Mouse (Mus musculus) adrenal gland, adult 2 months (tissue): Measurements from ENCODE around the gene Sppl2c. TPM values are rescaled to one million over a fixed set of nuclear protein-coding genes. Genes with fewer than 3 reads are reported as not detected.

Experiments
- polyA plus RNA-seq: library from polyadenylated mRNA; depleted of rRNA; stranded (reverse); fragments of >200 nt; gene quantifications from 2 replicates; pipeline ENCODE4 v1.2.3, GENCODE M21; 2012; rRNA removed
- total RNA-seq, 2 experiments: library from RNA; stranded (reverse); gene quantifications; 2 replicates each; pipeline ENCODE4 v1.2.3; 2021

Gene Sppl2c
- total and polyA plus RNA-seq, 3 experiments, result not detected

Other genes with a start within 250 kb of the Sppl2c start
- 100 to 1,000 TPM; 101 to 180 TPM for gene Nsf, start 232.3 kb upstream of the Sppl2c start, total RNA-seq
- gene Nsf, start 232.3 kb upstream of the Sppl2c start, polyA plus RNA-seq, result 46.7 and 86.7 TPM in 2 replicates
- gene Arf2, start 219.6 kb upstream of the Sppl2c start, total RNA-seq, result 10 to 100 TPM; 47.2 to 54.9 TPM
- gene Arf2, start 219.6 kb upstream of the Sppl2c start, polyA plus RNA-seq, result 4.5 and 4.6 TPM in 2 replicates
- not detected for gene Crhr1, start 53.5 kb upstream of the Sppl2c start, total RNA-seq
- 0.11 TPM in 1 of 2 replicates, not detected in the other for gene Crhr1, start 53.5 kb upstream of the Sppl2c start, polyA plus RNA-seq
- gene Mapt, start 45.1 kb downstream of the Sppl2c start, total RNA-seq, result 100 to 1,000 TPM in 1 of 2 experiments, 10 to 100 TPM in 1; 95.3 to 270 TPM
- 38.0 and 59.1 TPM in 2 replicates for gene Mapt, start 45.1 kb downstream of the Sppl2c start, polyA plus RNA-seq